Mouse (Mus musculus) thymus, adult 2 months (tissue): ENCODE data around the gene Mok.

ENCODE experiments used
- CTCF ChIP-seq: fragments of 200-500 bp; IDR thresholded peaks from 2 replicates; pipeline ENCODE4 v1.5.1; 2012; ENCODE audit warnings: mild to moderate bottlenecking, control low read depth, low read length, moderate library complexity, borderline replicate concordance; ENCODE audit not compliant: control insufficient read depth, poor library complexity, insufficient read depth; ENCODE audit errors: extremely low read depth
- POLR2A ChIP-seq: fragments of 200-500 bp; IDR thresholded peaks from 2 replicates; pipeline ENCODE4 v1.6.1; 2012; ENCODE audit warnings: mild to moderate bottlenecking, low read length, control low read depth, moderate library complexity; ENCODE audit not compliant: control insufficient read depth, poor library complexity, insufficient read depth; ENCODE audit errors: extremely low read depth

DNA sequence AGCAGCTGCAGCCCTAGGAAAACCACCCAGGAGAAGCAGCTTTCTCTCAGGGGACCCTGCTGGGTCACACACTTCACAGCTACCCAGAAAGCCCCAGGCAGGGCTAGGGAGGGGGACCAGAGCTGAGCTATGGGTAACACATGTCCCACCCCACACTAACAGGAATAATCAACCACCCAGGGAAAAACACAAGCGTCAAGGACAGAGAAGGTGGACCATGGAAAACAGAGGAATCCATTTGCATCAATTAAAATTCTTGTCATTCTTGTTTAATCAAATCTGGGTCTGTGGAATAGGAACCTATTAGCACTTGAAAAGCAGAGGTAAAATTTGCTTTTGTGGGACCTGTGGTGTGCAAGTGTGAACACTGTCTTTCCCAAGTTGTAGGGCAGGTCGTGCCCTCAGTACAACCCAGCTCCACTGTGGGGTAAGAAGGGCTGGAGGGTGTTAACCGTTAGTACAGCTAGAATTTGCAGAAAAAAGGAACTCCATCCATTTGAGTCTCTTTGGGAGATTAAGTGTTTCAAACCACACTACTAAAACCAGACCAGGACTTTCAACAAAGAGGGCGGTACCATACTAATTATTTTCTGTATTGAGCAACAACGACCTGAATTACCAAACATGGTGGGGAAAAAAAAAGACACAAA is 3.4 kb downstream of the Mok start:
- TF ChIP-seq POLR2A (no peak), CTCF (no peak)
